In the genomic region with DNA sequence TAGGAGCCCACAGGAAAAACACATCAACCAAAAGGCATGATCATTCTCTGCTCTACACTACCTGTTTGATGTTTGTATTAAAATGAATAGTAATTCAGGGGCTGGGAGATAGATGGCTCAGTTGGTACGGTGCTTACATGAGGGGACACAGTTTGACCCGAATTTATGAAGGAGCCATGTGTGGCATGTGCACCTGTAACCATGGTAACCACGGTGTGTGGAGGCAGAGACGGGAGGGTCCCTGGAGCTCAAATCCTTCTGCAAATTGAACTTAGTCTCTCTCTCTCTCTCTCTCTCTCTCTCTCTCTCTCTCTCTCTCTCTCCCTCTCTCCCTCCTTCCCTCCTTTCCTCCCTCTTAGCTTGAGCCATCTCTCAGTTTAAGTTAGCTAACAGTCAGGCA, we compare ENCODE assay signal across 23 mouse cellular contexts.
DNase-seq lines count a peak whose midpoint lies in the region; ATAC-seq and TF ChIP-seq lines count a peak whose summit lies in the region.
"Had no signal": no experiment of that assay in that cellular context is flagged by ENCODE, and none has a peak within 500 bp of the region (broad histone marks: within the 10 kb centered on the region; RNA-seq: fewer than 3 reads in every experiment).

No protein-coding gene starts in this region.

- no peak overlapping the region for H3K9ac ChIP-seq in heart, adult 2 months (ENCODE audit: low read depth, low read length)
- no peak overlapping the region for H3K9ac ChIP-seq in heart, embryonic 16.5 days (ENCODE audit: low read length)
- H3K9ac ChIP-seq in heart, embryonic 12.5 days = no peak overlapping the region
- H3K9ac ChIP-seq: embryonic facial prominence, embryonic 15.5 days; hindbrain, embryonic 12.5 days had no signal

- no peaks in the 10 kb centered on the region for H3K27me3 ChIP-seq in heart, adult 2 months (ENCODE audit: control insufficient read depth, insufficient read depth, low read length)
- no peaks in the 10 kb centered on the region for H3K27me3 ChIP-seq in heart, embryonic 16.5 days (ENCODE audit: control insufficient read depth, insufficient read depth, low read length)
- H3K27me3 ChIP-seq in heart, embryonic 12.5 days (replicated peaks) = no peaks in the 10 kb centered on the region
- no peaks in the 10 kb centered on the region for H3K27me3 ChIP-seq in spleen, adult 2 months (ENCODE audit: control insufficient read depth, insufficient read depth, low read length)
- H3K27me3 ChIP-seq: embryonic facial prominence, embryonic 15.5 days; hindbrain, embryonic 12.5 days had no signal

- intact Hi-C loops in heart, adult 2 months (cut with DNase I) = no loop called here
- intact Hi-C loops in heart, postnatal 25 days (cut with DNase I) = loop anchor here (5.0 kb wide), 1 partner anchor 155 kb away; the partner anchor contains the start of gene Rap1b

- no peak for TF ChIP-seq POLR2A in heart, adult 2 months (IDR thresholded peaks at IDR 0.05; ENCODE audit: insufficient read depth, low read depth, low read length)
- no peak for TF ChIP-seq POLR2A in spleen, adult 2 months (IDR thresholded peaks at IDR 0.05; ENCODE audit: low read depth, low read length)

- DNase-seq in heart, adult 2 months = no peak
- no peak for DNase-seq in heart, postnatal 25 days (ENCODE audit: low spot score)
- DNase-seq in spleen, adult 2 months (ENCODE audit: low read depth in 1 of 2, low spot score in 2 of 2) = no peak
- no peak for DNase-seq in spleen, postnatal 10 days (ENCODE audit: low spot score in 2 of 2)
- DNase-seq in adipocyte (ENCODE audit: low spot score) = no peak
- DNase-seq: adrenal gland, postnatal 10 days; cerebellum, adult 11 months; cerebellum, adult 8-10 months; cerebellum, postnatal 14 days; embryo, embryonic 11 days; gastrocnemius, adult 2 months; gastrocnemius, postnatal 25 days; heart, postnatal 4 days had no signal

- H3K79me2 ChIP-seq in heart, adult 2 months (replicated peaks; ENCODE audit: control insufficient read depth, insufficient read depth, low read length) = no peaks in the 10 kb centered on the region

- H3K36me3 ChIP-seq in heart, adult 2 months (ENCODE audit: control insufficient read depth, insufficient read depth, low read length) = no peaks in the 10 kb centered on the region
- H3K36me3 ChIP-seq in heart, embryonic 16.5 days (ENCODE audit: control insufficient read depth, insufficient read depth) = no peaks in the 10 kb centered on the region
- no peaks in the 10 kb centered on the region for H3K36me3 ChIP-seq in heart, embryonic 12.5 days
- no peaks in the 10 kb centered on the region for H3K36me3 ChIP-seq in spleen, adult 2 months (ENCODE audit: control insufficient read depth, insufficient read depth, low read length)
- H3K36me3 ChIP-seq: embryonic facial prominence, embryonic 15.5 days; forebrain, embryonic 10.5 days; G1E; hindbrain, embryonic 12.5 days had no signal

- no peaks in the 10 kb centered on the region; the same call in 1 of the 2 replicates for H3K4me1 ChIP-seq in heart, adult 2 months (ENCODE audit: control insufficient read depth, insufficient read depth, low read length)
- H3K4me1 ChIP-seq in heart, embryonic 16.5 days (ENCODE audit: control insufficient read depth, insufficient read depth, low read length) = peaks cover 21% of the 10 kb centered on the region
- H3K4me1 ChIP-seq in heart, embryonic 12.5 days (replicated peaks) = peaks cover 21% of the 10 kb centered on the region
- peaks cover 15% of the 10 kb centered on the region; the same call in 1 of the 2 replicates for H3K4me1 ChIP-seq in spleen, adult 2 months (ENCODE audit: control insufficient read depth, insufficient read depth, insufficient read length)

- H3K27ac ChIP-seq in heart, adult 2 months = peak overlapping the region; percentile 77
- H3K27ac ChIP-seq in heart, embryonic 16.5 days (ENCODE audit: low read length) = peak overlapping the region; percentile 90
- H3K27ac ChIP-seq in heart, embryonic 12.5 days (ENCODE audit: poor library complexity, severe bottlenecking) = no peak overlapping the region
- 0 out of 2 replicates have a peak overlapping the region, but pooled peaks have one; percentile 41 for H3K27ac ChIP-seq in spleen, adult 2 months (ENCODE audit: insufficient read depth, low read length)
- H3K27ac ChIP-seq: forebrain, embryonic 10.5 days; gastrocnemius, adult 2 months; hindbrain, embryonic 12.5 days had no signal

- no peaks in the 10 kb centered on the region for H3K9me3 ChIP-seq in heart, embryonic 16.5 days (replicated peaks; ENCODE audit: control insufficient read depth, low read length)
- no peaks in the 10 kb centered on the region for H3K9me3 ChIP-seq in heart, embryonic 12.5 days (replicated peaks)
- H3K9me3 ChIP-seq: embryonic facial prominence, embryonic 15.5 days; forebrain, embryonic 10.5 days; hindbrain, embryonic 12.5 days had no signal

- ATAC-seq in heart, embryonic 16.5 days (replicated peaks; ENCODE audit: extremely low read depth, insufficient read depth, low FRiP score) = no peak
- ATAC-seq in heart, embryonic 12.5 days (ENCODE audit: insufficient number of reproducible peaks, low FRiP score) = no peak
- ATAC-seq: forebrain, embryonic 14.5 days; hindbrain, embryonic 16.5 days; intestine, postnatal 0 days had no signal

- no peak for TF ChIP-seq CTCF in heart, adult 2 months (IDR thresholded peaks at IDR 0.05)
- TF ChIP-seq CTCF in spleen, adult 2 months (IDR thresholded peaks at IDR 0.05; ENCODE audit: extremely low read depth, insufficient read depth, insufficient read length, insufficient replicate concordance) = no peak

- WGBS in heart, adult 2 months = 87% methylated on average over 4 of the region's 4 CpGs
- 88% methylated on average over 4 of the region's 4 CpGs for WGBS in heart, embryonic 16.5 days
- 76% methylated on average over 4 of the region's 4 CpGs for WGBS in heart, embryonic 12.5 days
- WGBS in spleen, adult 2 months = 66% methylated on average over 4 of the region's 4 CpGs

- no peak overlapping the region for H3K4me3 ChIP-seq in heart, adult 2 months
- H3K4me3 ChIP-seq in heart, embryonic 16.5 days (ENCODE audit: low read length) = no peak overlapping the region
- no peak overlapping the region for H3K4me3 ChIP-seq in heart, embryonic 12.5 days
- no peak overlapping the region for H3K4me3 ChIP-seq in spleen, adult 2 months (ENCODE audit: extremely low read depth, insufficient read depth, insufficient read length)
- H3K4me3 ChIP-seq: embryonic facial prominence, embryonic 15.5 days; erythroblast, embryonic 14.5 days; forebrain, embryonic 10.5 days; gastrocnemius, adult 2 months; hindbrain, embryonic 12.5 days had no signal

- no peak overlapping the region for H3K4me2 ChIP-seq in heart, embryonic 16.5 days (ENCODE audit: low read depth, low read length)
- no peak overlapping the region for H3K4me2 ChIP-seq in heart, embryonic 12.5 days
- H3K4me2 ChIP-seq: embryonic facial prominence, embryonic 15.5 days; hindbrain, embryonic 12.5 days had no signal

- no peak for TF ChIP-seq EP300 in heart, adult 2 months (IDR thresholded peaks at IDR 0.05; ENCODE audit: insufficient read depth, low read depth, low read length)
